Mouse (Mus musculus): ENCODE data around the gene Gna13.

- TF ChIP-seq GATA1 (IDR thresholded peaks at IDR 0.05; ENCODE audit: low read length) (no peak), TAL1 (IDR thresholded peaks at IDR 0.05; ENCODE audit: low read length) (no peak)
Observed at GRCm38 (mm10) chr11:109316921-109317320, 45.7 kb upstream of the Gna13 start.
